Mouse (Mus musculus): Measurements from ENCODE around the gene Vmn1r6. TPM values are rescaled to one million over a fixed set of nuclear protein-coding genes. Genes with fewer than 3 reads are reported as not detected.
"Not testable (repeated sequence)": the region's sequence is repeated elsewhere in the genome, so short reads cannot be mapped to it uniquely, and the experiment has no call there.

Vmn1r6 gene
- not detected in 2 replicates for polyA plus RNA-seq (2015; fragmentation: Nextera tagmentation; extraction: Ambion mirVana)

- Histone ChIP-seq H3K27ac (no peak within 1 kb of the TSS), H3K9ac (no peak within 1 kb of the TSS), H3K4me1 (no peaks in the 10 kb centered on the region), H3K4me3 (no peak within 1 kb of the TSS), H3K4me2 (no peak within 1 kb of the TSS), H3K9me3 (replicated peaks) (no peaks in the 10 kb centered on the region), H3K36me3 (ENCODE audit: poor library complexity, severe bottlenecking) (no peaks in the 10 kb centered on the region), H3K27me3 (no peaks in the 10 kb centered on the region)
- ATAC-seq = no peak
- 90% methylated on average over 2 of the region's 2 CpGs for WGBS
Measured at GRCm38 (mm10) chr6:56996943-56997342, at the start of gene Vmn1r6. TSS of gene Vmn1r6 (plus strand) at chr6:56997243.

GRCm38 (mm10) chr6:56956436-56956835 is 40.6 kb upstream of the Vmn1r6 start:
- Histone ChIP-seq H3K27me3 (no peaks in the 10 kb centered on the region), H3K27ac (no peak overlapping the region), H3K4me1 (no peaks in the 10 kb centered on the region), H3K4me2 (no peak overlapping the region), H3K36me3 (ENCODE audit: poor library complexity, severe bottlenecking) (no peaks in the 10 kb centered on the region), H3K9me3 (replicated peaks) (no peaks in the 10 kb centered on the region), H3K9ac (no peak overlapping the region), H3K4me3 (no peak overlapping the region)
- 80% methylated on average over 5 of the region's 5 CpGs for WGBS
- ATAC-seq = no peak

- Histone ChIP-seq H3K27me3 (no peaks in the 10 kb centered on the region), H3K4me3 (no peak within 1 kb of the TSS), H3K9me3 (replicated peaks) (no peaks in the 10 kb centered on the region), H3K4me2 (no peak within 1 kb of the TSS), H3K27ac (no peak within 1 kb of the TSS), H3K4me1 (no peaks in the 10 kb centered on the region), H3K36me3 (ENCODE audit: poor library complexity, severe bottlenecking) (no peaks in the 10 kb centered on the region), H3K9ac (no peak within 1 kb of the TSS)
- ATAC-seq = no peak
Measured at GRCm38 (mm10) chr6:56969973-56970372, 27.1 kb upstream of the Vmn1r6 start, which contains the start of gene Vmn1r5. TSS of gene Vmn1r5 (plus strand) at chr6:56970273.

DNA sequence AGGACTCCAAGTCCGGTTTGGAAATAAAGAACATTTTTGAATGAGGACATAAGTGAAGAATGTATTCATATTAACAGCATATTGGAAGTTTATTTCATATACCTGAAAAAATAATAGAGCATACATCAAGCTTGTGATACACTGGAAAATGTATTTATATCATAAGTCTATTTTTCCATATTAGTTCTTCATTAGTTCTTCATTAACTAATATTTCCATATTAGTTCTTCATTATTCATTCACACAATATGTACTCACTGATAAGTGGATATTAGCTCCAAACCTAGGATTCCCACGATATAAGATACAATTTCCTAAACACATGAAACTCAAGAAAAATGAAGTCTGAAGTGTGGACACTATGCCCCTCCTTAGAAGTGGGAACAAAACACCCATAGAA is 28.2 kb downstream of the Vmn1r6 start, which contains the start of gene Vmn1r7:
Vmn1r7 (minus strand) TSS at position 101 of the 400 bp plus-strand sequence.
- not testable (repeated sequence) for H3K4me2 ChIP-seq; H3K27me3 ChIP-seq; H3K4me1 ChIP-seq; H3K4me3 ChIP-seq; H3K36me3 ChIP-seq (ENCODE audit: poor library complexity, severe bottlenecking); H3K27ac ChIP-seq; ATAC-seq; H3K9ac ChIP-seq; H3K9me3 ChIP-seq (replicated peaks)
- 87% methylated on average over 2 of the region's 2 CpGs for WGBS

DNA sequence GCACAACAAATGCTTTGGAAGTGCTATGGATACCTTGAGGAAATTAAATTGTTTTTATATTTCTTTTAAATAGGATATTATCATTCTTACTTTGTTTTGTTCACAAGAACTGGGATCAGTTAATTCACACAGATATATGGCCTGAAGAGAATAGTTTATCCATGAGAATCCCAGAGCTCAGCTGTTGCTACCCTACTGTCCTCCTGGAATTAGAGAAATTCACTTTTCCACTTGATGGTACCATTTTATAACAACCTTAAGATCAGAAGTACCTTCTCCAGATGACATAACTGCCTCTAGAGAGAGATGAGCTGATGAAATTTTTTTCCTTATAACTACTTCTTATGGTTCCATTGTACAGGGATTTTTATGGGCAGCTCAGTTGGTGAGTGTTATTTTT is 34.9 kb downstream of the Vmn1r6 start, which contains the start of gene Vmn1r8:
Vmn1r8 (plus strand) TSS at position 301 of the 400 bp plus-strand sequence.
- Histone ChIP-seq H3K4me2 (no peak within 1 kb of the TSS), H3K36me3 (ENCODE audit: poor library complexity, severe bottlenecking) (no peaks in the 10 kb centered on the region), H3K4me1 (no peaks in the 10 kb centered on the region), H3K27ac (no peak within 1 kb of the TSS), H3K27me3 (no peaks in the 10 kb centered on the region), H3K9ac (no peak within 1 kb of the TSS), H3K4me3 (no peak within 1 kb of the TSS), H3K9me3 (replicated peaks) (no peaks in the 10 kb centered on the region)
- ATAC-seq = no peak

DNA sequence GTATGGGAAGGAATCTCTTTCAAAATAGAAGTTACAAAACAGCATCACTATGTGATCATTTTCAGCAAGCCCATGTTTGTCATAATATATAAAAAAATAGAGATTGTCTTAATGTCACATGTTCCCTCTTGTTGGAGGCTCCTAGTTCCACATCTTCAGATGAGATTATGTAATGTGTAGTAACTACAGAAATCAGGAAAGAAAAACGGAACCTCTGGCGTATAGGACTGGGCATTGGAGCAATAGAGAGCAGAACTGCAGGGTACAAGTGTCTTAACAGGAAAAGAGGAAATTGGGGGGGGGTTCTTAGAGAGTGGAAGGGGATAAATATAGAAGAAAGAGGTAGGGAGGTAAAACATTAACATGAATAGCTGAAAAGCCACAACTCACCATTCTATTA is 37.6 kb downstream of the Vmn1r6 start:
- Histone ChIP-seq H3K9me3 (replicated peaks) (no peaks in the 10 kb centered on the region), H3K4me3 (no peak overlapping the region), H3K27ac (no peak overlapping the region), H3K36me3 (ENCODE audit: poor library complexity, severe bottlenecking) (no peaks in the 10 kb centered on the region), H3K9ac (no peak overlapping the region), H3K4me1 (no peaks in the 10 kb centered on the region), H3K4me2 (no peak overlapping the region), H3K27me3 (no peaks in the 10 kb centered on the region)
- WGBS = 84% methylated on average over 2 of the region's 2 CpGs
- no peak for ATAC-seq

Other genes with a start within 250 kb of the Vmn1r6 start
- 36.0 and 36.8 TPM in 2 replicates for gene Kbtbd2, start 199.4 kb upstream of the Vmn1r6 start, polyA plus RNA-seq (2015; fragmentation: Nextera tagmentation; extraction: Ambion mirVana)
- gene Fkbp9, start 165.2 kb upstream of the Vmn1r6 start, polyA plus RNA-seq (2015; fragmentation: Nextera tagmentation; extraction: Ambion mirVana) = 24.4 and 27.7 TPM in 2 replicates
- 110 TPM in 2 replicates for gene Nt5c3, start 73.3 kb upstream of the Vmn1r6 start, polyA plus RNA-seq (2015; fragmentation: Nextera tagmentation; extraction: Ambion mirVana)
- 0.59 and 0.65 TPM in 2 replicates for gene Vmn1r4, start 73.2 kb upstream of the Vmn1r6 start, polyA plus RNA-seq (2015; fragmentation: Nextera tagmentation; extraction: Ambion mirVana)
- not detected in 2 replicates for gene Vmn1r5, start 27.0 kb upstream of the Vmn1r6 start, polyA plus RNA-seq (2015; fragmentation: Nextera tagmentation; extraction: Ambion mirVana)
- not detected in 2 replicates for gene Vmn1r7, start 28.1 kb downstream of the Vmn1r6 start, polyA plus RNA-seq (2015; fragmentation: Nextera tagmentation; extraction: Ambion mirVana)
- not detected in 2 replicates for gene Vmn1r8, start 35.0 kb downstream of the Vmn1r6 start, polyA plus RNA-seq (2015; fragmentation: Nextera tagmentation; extraction: Ambion mirVana)
- gene Vmn1r9, start 69.5 kb downstream of the Vmn1r6 start, polyA plus RNA-seq (2015; fragmentation: Nextera tagmentation; extraction: Ambion mirVana) = not detected in 2 replicates
- gene Vmn1r10, start 112.2 kb downstream of the Vmn1r6 start, polyA plus RNA-seq (2015; fragmentation: Nextera tagmentation; extraction: Ambion mirVana) = not detected in 2 replicates
- not detected in 2 replicates for gene Vmn1r11, start 136.2 kb downstream of the Vmn1r6 start, polyA plus RNA-seq (2015; fragmentation: Nextera tagmentation; extraction: Ambion mirVana)
- not detected in 2 replicates for gene Vmn1r12, start 159.7 kb downstream of the Vmn1r6 start, polyA plus RNA-seq (2015; fragmentation: Nextera tagmentation; extraction: Ambion mirVana)
- gene Vmn1r13, start 206.0 kb downstream of the Vmn1r6 start, polyA plus RNA-seq (2015; fragmentation: Nextera tagmentation; extraction: Ambion mirVana) = not detected in 2 replicates
- gene Vmn1r14, start 234.4 kb downstream of the Vmn1r6 start, polyA plus RNA-seq (2015; fragmentation: Nextera tagmentation; extraction: Ambion mirVana) = not detected in 2 replicates

Data from forebrain, embryonic 13.5 days (tissue).